Mouse (Mus musculus) colon, adult 2 months (tissue): Measurements from ENCODE around the gene Cyp2r1. TPM values are rescaled to one million over a fixed set of nuclear protein-coding genes. Genes with fewer than 3 reads are reported as not detected.

Source experiments
- polyA plus RNA-seq: library from polyadenylated mRNA; depleted of rRNA; stranded (reverse); fragments of >200 nt; gene quantifications from 2 replicates; pipeline ENCODE4 v1.2.3, GENCODE M21; 2012; rRNA removed

Cyp2r1 gene
- 1.5 and 1.7 TPM in 2 replicates for polyA plus RNA-seq

DNA sequence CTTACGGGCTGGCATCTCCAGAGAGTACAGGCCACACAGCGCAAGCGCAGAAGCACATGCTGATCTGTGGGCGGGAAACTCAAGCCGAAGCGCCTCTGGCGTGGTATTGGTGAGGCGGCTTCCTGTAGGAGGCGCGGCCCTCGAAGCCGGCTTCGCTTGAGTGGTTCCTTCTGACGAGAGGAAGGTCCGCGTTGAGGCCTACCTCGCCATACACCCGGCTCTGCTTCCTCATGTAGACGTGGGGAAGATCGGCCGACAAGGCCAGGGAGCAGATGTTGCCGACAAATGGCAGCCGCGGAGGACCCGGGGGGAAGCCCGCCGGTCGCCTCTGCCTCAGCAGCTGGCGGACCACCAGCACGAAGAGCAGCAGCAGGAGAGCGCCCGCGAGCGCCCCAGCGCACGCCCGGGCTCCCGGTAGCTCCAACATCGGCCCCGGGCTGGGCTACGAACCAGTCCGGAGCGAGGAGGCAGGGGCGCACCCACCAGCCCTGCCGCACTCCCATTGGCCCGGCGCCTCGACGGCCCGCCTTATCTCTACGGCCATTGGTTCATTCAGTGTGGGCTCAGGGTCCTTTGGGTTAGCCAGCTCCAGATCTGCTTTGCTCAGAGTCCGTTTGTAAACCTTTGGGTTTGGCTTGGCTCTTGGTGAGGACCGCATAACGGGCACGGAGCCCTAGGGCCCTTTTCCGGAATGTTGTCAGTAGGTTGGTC is at the start of gene Cyp2r1:
TSS of gene Cyp2r1 (minus strand) at position 442 of the 711 bp plus-strand sequence.

Other genes starting within 250 kb of the Cyp2r1 start
- 3.6 and 3.9 TPM in 2 replicates for gene Pde3b, start 147.7 kb downstream of the Cyp2r1 start, polyA plus RNA-seq
- not detected in 2 replicates for gene Calca, start 73.4 kb upstream of the Cyp2r1 start, polyA plus RNA-seq
- gene Calcb, start 155.7 kb upstream of the Cyp2r1 start, polyA plus RNA-seq = 1.6 and 2.3 TPM in 2 replicates
- 3.1 and 4.3 TPM in 2 replicates for gene Insc, start 180.7 kb upstream of the Cyp2r1 start, polyA plus RNA-seq